Mouse (Mus musculus): ENCODE measurements around the gene Rpap3. TPM values are rescaled to one million over a fixed set of nuclear protein-coding genes. Genes with fewer than 3 reads are reported as not detected.
A peak's percentile ranks its signal among the peaks of the same experiment; 100 is the strongest.
"Not testable (repeated sequence)": the region's sequence is repeated elsewhere in the genome, so short reads cannot be mapped to it uniquely, and the experiment has no call there.

Rpap3 gene
- polyA plus RNA-seq, 1 experiment from 2014 or later: 29.7 TPM

- peaks cover 82% of the 10 kb centered on the region for H3K36me3 ChIP-seq
- WGBS: 91% methylated on average over 4 of the region's 4 CpGs
- DNase-seq (ENCODE audit: low spot score): no peak
Observed at GRCm38 (mm10) chr15:97674423-97674822, 31.2 kb downstream of the Rpap3 start.

DNA sequence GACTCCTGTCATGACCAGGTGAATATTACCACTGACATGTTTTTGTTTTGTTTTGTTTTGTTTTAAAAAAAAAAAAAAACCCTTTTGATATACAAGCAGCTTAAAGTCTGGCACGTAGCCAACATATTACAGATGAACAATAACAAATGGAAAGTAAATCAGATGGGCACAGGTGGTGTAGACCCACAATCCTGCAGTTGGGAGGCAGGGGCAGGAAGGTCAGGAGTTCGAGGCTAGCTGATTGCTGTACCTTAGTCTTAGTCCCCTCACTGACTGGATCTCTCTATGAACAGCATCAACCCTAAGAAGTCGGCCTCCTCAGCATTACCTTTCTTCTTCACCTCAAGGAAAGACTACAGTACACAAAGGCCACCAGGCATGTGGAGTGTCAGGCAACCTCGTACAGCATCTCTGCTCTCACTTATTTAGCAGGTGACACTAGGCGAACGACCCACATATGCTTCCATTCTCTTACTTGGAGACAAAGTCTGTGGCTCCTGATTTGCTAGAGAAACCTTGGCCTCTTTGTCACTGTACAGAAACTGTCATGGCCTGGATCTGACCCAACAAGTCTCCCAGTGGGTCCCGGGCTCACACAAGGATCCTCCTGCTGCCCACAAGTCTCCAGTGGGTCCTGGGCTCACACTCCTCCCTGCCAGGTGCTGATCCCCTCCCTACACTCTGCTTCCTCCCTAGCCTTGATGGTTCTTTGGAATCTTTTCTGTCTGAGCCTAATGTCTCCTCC lies 32.2 kb downstream of the Rpap3 start:
- H3K36me3 ChIP-seq: peaks cover 72% of the 10 kb centered on the region
- H3K4me1 ChIP-seq (replicated peaks): peaks cover 22% of the 10 kb centered on the region
- no peaks in the 10 kb centered on the region for H3K9me3 ChIP-seq
- no peak overlapping the region for H3K27ac ChIP-seq
- H3K4me3 ChIP-seq: no peak overlapping the region
- DNase-seq (ENCODE audit: low spot score): no peak
- 92% methylated on average over 7 of the region's 7 CpGs for WGBS
- H3K27me3 ChIP-seq (ENCODE audit: insufficient read depth, poor library complexity, severe bottlenecking): no peaks in the 10 kb centered on the region

More at GRCm38 (mm10) chr15:97674423-97674822, 31.2 kb downstream of the Rpap3 start:
- Histone ChIP-seq H3K27ac (no peak overlapping the region), H3K9me3 (no peaks in the 10 kb centered on the region), H3K4me1 (replicated peaks) (peaks cover 22% of the 10 kb centered on the region), H3K27me3 (ENCODE audit: insufficient read depth, poor library complexity, severe bottlenecking) (no peaks in the 10 kb centered on the region), H3K4me3 (no peak overlapping the region)

GRCm38 (mm10) chr15:97672211-97672765 lies 33.3 kb downstream of the Rpap3 start:
- DNase-seq (ENCODE audit: low spot score): peak; percentile 22

DNA sequence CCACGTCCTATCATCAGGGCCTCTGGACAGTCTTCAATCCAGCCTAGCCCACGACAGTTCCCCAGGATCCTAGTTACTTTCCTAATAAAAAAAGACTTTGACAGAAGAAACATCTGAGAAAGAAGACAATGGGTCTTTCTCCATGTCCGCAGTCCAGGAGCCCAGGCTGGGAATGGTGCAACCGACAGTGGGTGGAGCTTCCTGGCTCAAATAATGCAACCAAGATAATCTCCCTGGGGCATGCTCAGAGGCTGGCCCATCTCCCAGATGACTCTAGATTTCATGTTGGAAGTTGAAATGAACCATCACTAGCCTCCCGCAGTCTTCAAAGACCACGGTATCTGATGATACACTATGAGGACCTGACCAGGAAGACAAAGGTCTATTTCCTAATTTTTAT lies 35.1 kb downstream of the Rpap3 start:
- 84% methylated on average over 6 of the region's 6 CpGs for WGBS
- DNase-seq (ENCODE audit: low spot score): no peak
- no peak overlapping the region for H3K27ac ChIP-seq
- H3K36me3 ChIP-seq: peaks cover 44% of the 10 kb centered on the region
- no peak overlapping the region for H3K4me3 ChIP-seq
- no peaks in the 10 kb centered on the region for H3K27me3 ChIP-seq (ENCODE audit: insufficient read depth, poor library complexity, severe bottlenecking)
- peaks cover 26% of the 10 kb centered on the region for H3K4me1 ChIP-seq (replicated peaks)
- no peaks in the 10 kb centered on the region for H3K9me3 ChIP-seq

More at GRCm38 (mm10) chr15:97672211-97672765, 33.3 kb downstream of the Rpap3 start:
- H3K4me3 ChIP-seq: no peak overlapping the region
- WGBS: 72% methylated on average over 9 of the region's 9 CpGs
- peaks cover 61% of the 10 kb centered on the region for H3K36me3 ChIP-seq
- H3K4me1 ChIP-seq (replicated peaks): peaks cover 26% of the 10 kb centered on the region
- no peaks in the 10 kb centered on the region for H3K27me3 ChIP-seq (ENCODE audit: insufficient read depth, poor library complexity, severe bottlenecking)
- H3K27ac ChIP-seq: peak overlapping the region; percentile 13; the same call in 1 of the 2 replicates
- no peaks in the 10 kb centered on the region for H3K9me3 ChIP-seq

DNA sequence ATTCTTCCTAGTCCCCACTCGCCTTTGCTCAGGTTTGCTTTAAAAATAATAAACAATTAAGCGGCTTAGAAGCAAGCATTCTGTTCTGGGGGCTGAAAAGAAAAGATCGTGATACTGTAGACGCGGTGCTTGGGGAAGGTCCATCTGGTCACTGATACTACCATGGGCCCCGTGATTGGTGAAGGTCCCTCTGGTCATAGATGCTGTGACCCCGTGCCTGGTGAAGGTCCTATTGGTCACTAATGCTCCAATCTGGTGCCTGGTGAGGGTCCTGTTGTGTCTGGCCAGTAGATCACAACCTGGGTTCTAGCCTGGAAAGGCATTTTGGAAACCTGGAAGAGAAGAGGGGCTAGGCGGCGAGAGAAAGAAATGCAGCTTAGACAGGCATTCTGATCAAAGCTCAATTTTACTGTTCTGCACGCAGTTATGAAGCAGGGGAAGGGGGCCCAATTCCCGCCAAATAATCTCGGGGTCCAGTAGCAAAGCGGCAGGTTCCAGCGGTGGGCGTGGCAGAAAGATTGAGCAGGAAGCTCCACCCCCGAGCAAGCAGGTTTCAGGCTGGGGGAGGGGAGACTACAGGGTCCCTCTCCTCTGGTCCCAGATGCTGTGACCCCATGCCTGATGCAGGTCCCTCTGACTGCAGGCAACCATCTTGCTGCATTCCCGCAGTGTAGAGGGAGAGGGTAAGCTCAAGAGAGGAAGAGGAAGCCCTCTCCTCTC lies 37.3 kb downstream of the Rpap3 start:
- DNase-seq (ENCODE audit: low spot score); H3K9me3 ChIP-seq; H3K4me3 ChIP-seq; H3K27me3 ChIP-seq (ENCODE audit: insufficient read depth, poor library complexity, severe bottlenecking): not testable (repeated sequence)
- Histone ChIP-seq H3K36me3 (peaks cover 22% of the 10 kb centered on the region), H3K4me1 (replicated peaks) (peaks cover 30% of the 10 kb centered on the region), H3K27ac (peak overlapping the region; percentile 46)
- 69% methylated on average over 17 of the region's 17 CpGs for WGBS

GRCm38 (mm10) chr15:97667437-97667836 lies 38.2 kb downstream of the Rpap3 start:
- WGBS: 37% methylated on average over 7 of the region's 7 CpGs
- H3K27ac ChIP-seq: peak overlapping the region; percentile 46
- H3K4me1 ChIP-seq (replicated peaks): peaks cover 26% of the 10 kb centered on the region
- no peak overlapping the region for H3K4me3 ChIP-seq
- no peaks in the 10 kb centered on the region for H3K27me3 ChIP-seq (ENCODE audit: insufficient read depth, poor library complexity, severe bottlenecking)
- H3K9me3 ChIP-seq: no peaks in the 10 kb centered on the region
- H3K36me3 ChIP-seq: peaks cover 14% of the 10 kb centered on the region
- peak; percentile 80 for DNase-seq (ENCODE audit: low spot score)

- no peak for DNase-seq (ENCODE audit: low spot score)
- H3K9me3 ChIP-seq: no peaks in the 10 kb centered on the region
- peaks cover 6% of the 10 kb centered on the region for H3K36me3 ChIP-seq
- no peak overlapping the region for H3K4me3 ChIP-seq
- no peaks in the 10 kb centered on the region for H3K27me3 ChIP-seq (ENCODE audit: insufficient read depth, poor library complexity, severe bottlenecking)
- H3K27ac ChIP-seq: no peak overlapping the region
- 93% methylated on average over 10 of the region's 10 CpGs for WGBS
- peaks cover 16% of the 10 kb centered on the region for H3K4me1 ChIP-seq (replicated peaks)
Observed at GRCm38 (mm10) chr15:97666457-97666770, 39.2 kb downstream of the Rpap3 start.

- Histone ChIP-seq H3K27ac (no peak overlapping the region), H3K4me3 (no peak overlapping the region), H3K36me3 (peaks cover under 1% of the 10 kb centered on the region; the same call in 1 of the 2 replicates), H3K27me3 (ENCODE audit: insufficient read depth, poor library complexity, severe bottlenecking) (no peaks in the 10 kb centered on the region), H3K4me1 (replicated peaks) (peaks cover 16% of the 10 kb centered on the region), H3K9me3 (no peaks in the 10 kb centered on the region)
- WGBS: 78% methylated on average over 25 of the region's 25 CpGs
- DNase-seq (ENCODE audit: low spot score): no peak
Observed at GRCm38 (mm10) chr15:97665770-97666456, 39.7 kb downstream of the Rpap3 start.

DNA sequence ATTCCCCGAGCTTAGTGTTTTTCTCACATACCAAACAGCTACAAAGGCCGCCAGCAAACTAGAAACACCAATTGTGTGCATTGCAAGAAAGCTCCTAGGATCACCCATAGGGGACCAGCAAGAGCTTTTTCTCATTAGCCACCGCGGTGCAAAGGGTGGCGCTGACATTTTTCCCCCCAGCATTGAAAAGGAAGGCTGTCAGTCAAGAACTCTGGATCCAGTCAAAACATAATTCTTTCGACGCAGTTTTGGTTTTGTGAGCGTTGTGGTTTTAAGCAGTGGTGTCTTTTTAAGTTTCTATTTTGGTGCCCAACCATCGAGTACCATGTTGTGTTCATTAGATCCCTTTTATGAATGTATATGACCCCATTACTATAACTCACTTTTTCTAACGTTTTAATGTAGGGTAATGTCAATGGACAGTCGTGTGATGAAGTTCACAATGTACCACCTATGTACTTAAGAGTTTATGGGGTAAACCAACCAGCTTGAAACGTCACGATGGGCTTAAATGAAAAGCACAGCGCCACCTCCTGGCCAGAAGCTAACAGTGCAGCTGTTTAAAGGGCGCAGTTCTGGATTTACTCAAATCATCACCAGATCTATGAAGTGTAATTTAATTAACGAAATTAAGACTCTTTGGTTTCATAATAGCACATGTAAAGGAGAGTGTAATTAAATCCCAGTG lies 40.5 kb downstream of the Rpap3 start:
- 64% methylated on average over 16 of the region's 16 CpGs for WGBS
- no peak for DNase-seq (ENCODE audit: low spot score)
- Histone ChIP-seq H3K4me3 (no peak overlapping the region), H3K36me3 (no peaks in the 10 kb centered on the region), H3K27ac (no peak overlapping the region), H3K27me3 (ENCODE audit: insufficient read depth, poor library complexity, severe bottlenecking) (0 out of 2 replicates have a peak, but pooled peaks cover 2% of the 10 kb centered on the region), H3K4me1 (replicated peaks) (peaks cover 12% of the 10 kb centered on the region), H3K9me3 (no peaks in the 10 kb centered on the region)

GRCm38 (mm10) chr15:97663750-97664406 lies 41.7 kb downstream of the Rpap3 start:
- Histone ChIP-seq H3K4me3 (peak overlapping the region; percentile 52), H3K27ac (peak overlapping the region; percentile 77), H3K27me3 (ENCODE audit: insufficient read depth, poor library complexity, severe bottlenecking) (0 out of 2 replicates have a peak, but pooled peaks cover 4% of the 10 kb centered on the region), H3K36me3 (no peaks in the 10 kb centered on the region), H3K9me3 (no peaks in the 10 kb centered on the region), H3K4me1 (replicated peaks) (peaks cover 10% of the 10 kb centered on the region)
- peak; percentile 78 for DNase-seq (ENCODE audit: low spot score)
- WGBS: 12% methylated on average over 19 of the region's 19 CpGs

DNA sequence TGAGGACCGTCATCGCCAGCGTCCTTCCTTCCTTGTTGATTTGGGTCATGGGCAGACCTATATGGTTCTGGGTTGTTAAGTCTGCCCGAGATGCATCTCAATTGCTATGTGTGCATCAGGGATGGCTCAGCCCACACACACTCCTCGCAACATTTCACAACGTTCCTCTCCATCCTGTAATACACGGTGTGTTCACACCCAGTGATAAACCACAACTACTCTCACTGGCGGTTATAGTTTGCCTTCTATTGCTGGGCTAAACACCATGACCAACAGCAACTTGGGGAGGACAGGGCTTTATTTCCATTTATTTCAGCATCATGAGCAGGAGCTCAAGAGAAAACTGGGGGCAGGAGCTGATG lies 46.9 kb downstream of the Rpap3 start:
- Histone ChIP-seq H3K36me3 (no peaks in the 10 kb centered on the region), H3K27me3 (ENCODE audit: insufficient read depth, poor library complexity, severe bottlenecking) (0 out of 2 replicates have a peak, but pooled peaks cover 4% of the 10 kb centered on the region), H3K9me3 (no peaks in the 10 kb centered on the region), H3K27ac (peak overlapping the region; percentile 70), H3K4me1 (replicated peaks) (peaks cover 19% of the 10 kb centered on the region), H3K4me3 (no peak overlapping the region)
- 87% methylated on average over 8 of the region's 8 CpGs for WGBS
- DNase-seq (ENCODE audit: low spot score): no peak

Data from hindbrain, embryonic 10.5 days (tissue).